Mouse (Mus musculus) embryonic fibroblast, embryonic 13.5 days (primary cell): ENCODE measurements around the gene Camk2n1.

ENCODE experiments used
- CTCF ChIP-seq: IDR thresholded peaks from 2 replicates; pipeline ENCODE4 v1.5.1; 2011; ENCODE audit warnings: mild to moderate bottlenecking, control low read depth, low read length, moderate library complexity, borderline replicate concordance; ENCODE audit not compliant: insufficient read depth
- POLR2A ChIP-seq: IDR thresholded peaks from 2 replicates; pipeline ENCODE4 v1.6.1; 2011; ENCODE audit warnings: low read depth, mild to moderate bottlenecking, control low read depth, low read length, moderate library complexity

GRCm38 (mm10) chr4:138505171-138505870, 51.2 kb downstream of the Camk2n1 start:
- 0 out of 2 replicates have a peak, but pooled peaks have one; percentile 13 for TF ChIP-seq CTCF
- TF ChIP-seq POLR2A = no peak
